Mouse (Mus musculus): Measurements from ENCODE around the gene Sln. TPM values are rescaled to one million over a fixed set of nuclear protein-coding genes. Genes with fewer than 3 reads are reported as not detected.

Gene Sln
- polyA plus RNA-seq (2012; rRNA removed): 0.17 TPM in 1 of 2 replicates, not detected in the other

DNA sequence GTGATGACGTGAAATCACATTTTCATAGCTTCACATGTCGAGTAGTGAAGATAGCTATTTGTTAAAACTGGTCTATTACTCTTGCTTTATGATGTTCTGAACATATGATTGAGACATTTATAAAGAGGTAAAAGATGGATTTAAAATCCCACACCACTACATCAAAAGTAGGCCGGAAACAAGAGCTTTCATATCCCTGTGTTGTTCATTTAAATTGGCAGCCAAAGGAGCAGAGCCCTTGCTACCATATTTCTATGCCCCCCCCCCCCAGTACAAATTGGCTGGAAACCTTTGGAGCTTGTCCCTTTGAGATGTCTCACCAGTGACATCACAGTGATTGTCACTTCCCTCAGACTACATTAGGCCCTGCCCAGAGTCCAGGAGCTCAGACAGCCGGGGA, at the start of gene Sln:
Sln (plus strand) TSS at position 301 of the 400 bp plus-strand sequence.

Other genes starting within 250 kb of the Sln start
- 337 and 351 TPM in 2 replicates for gene Acat1, start 239.8 kb upstream of the Sln start, polyA plus RNA-seq (2012; rRNA removed)
- 3.3 and 3.4 TPM in 2 replicates for gene Cul5, start 180.2 kb upstream of the Sln start, polyA plus RNA-seq (2012; rRNA removed)
- 0.48 and 0.55 TPM in 2 replicates for gene Rab39, start 143.9 kb upstream of the Sln start, polyA plus RNA-seq (2012; rRNA removed)
- gene Slc35f2, start 78.6 kb upstream of the Sln start, polyA plus RNA-seq (2012; rRNA removed): 0.23 and 0.29 TPM in 2 replicates
- 0.24 and 0.28 TPM in 2 replicates for gene Elmod1, start 125.1 kb downstream of the Sln start, polyA plus RNA-seq (2012; rRNA removed)
- gene Tnfaip8l3, start 218.2 kb downstream of the Sln start, polyA plus RNA-seq (2012; rRNA removed): 0.09 and 0.11 TPM in 2 replicates